Mouse (Mus musculus) midbrain, embryonic 12.5 days (tissue): ENCODE results near the gene Cflar. TPM values are rescaled to one million over a fixed set of nuclear protein-coding genes. Genes with fewer than 3 reads are reported as not detected.
"Not testable (repeated sequence)": the region's sequence is repeated elsewhere in the genome, so short reads cannot be mapped to it uniquely, and the experiment has no call there.

Experiments used
- ATAC-seq: fragments of 200-750 bp; cut with Nextera tagmentation; 2 replicates; pipeline ENCODE4 v1.8.0; 2017; ENCODE audit warnings: low read depth, moderate TSS enrichment, moderate library complexity; ENCODE audit not compliant: low FRiP score
- H3K27ac ChIP-seq: fragments of 300-500 bp; sonication (generic); replicated peaks from 2 replicates; pipeline ENCODE4 v1.5.1; 2016; ENCODE audit warnings: mild to moderate bottlenecking
- H3K27me3 ChIP-seq: fragments of 300-500 bp; sonication (generic); 2 replicates; pipeline ENCODE4 v1.6.1; 2016; ENCODE audit warnings: mild to moderate bottlenecking
- H3K36me3 ChIP-seq: fragments of 300-500 bp; sonication (generic); 2 replicates; pipeline ENCODE4 v1.6.1; 2016
- H3K4me1 ChIP-seq: fragments of 300-500 bp; sonication (generic); 2 replicates; pipeline ENCODE4 v1.6.1; 2016
- H3K4me2 ChIP-seq: fragments of 300-500 bp; sonication (generic); replicated peaks from 2 replicates; pipeline ENCODE4 v1.6.1; 2016; ENCODE audit warnings: mild to moderate bottlenecking, moderate library complexity
- H3K4me3 ChIP-seq: fragments of 300-500 bp; sonication (generic); 2 replicates; pipeline ENCODE4 v1.5.1; 2016; ENCODE audit warnings: mild to moderate bottlenecking
- H3K9ac ChIP-seq: fragments of 300-500 bp; sonication (generic); replicated peaks from 2 replicates; pipeline ENCODE4 v1.6.1; 2016; ENCODE audit warnings: mild to moderate bottlenecking, moderate library complexity
- H3K9me3 ChIP-seq: fragments of 300-500 bp; sonication (generic); 2 replicates; pipeline ENCODE4 v1.6.1; 2016; ENCODE audit warnings: mild to moderate bottlenecking
- WGBS: fragments of 180-500 bp; shearing (Covaris S2); methylation state at CpG from one replicate; pipeline ENCODE4 v1.1.7; 2016; 5-methylcytosine and 5-hydroxymethylcytosine counted together
- polyA plus RNA-seq: library from polyadenylated mRNA; unstranded; fragments of >200 nt; fragmentation: Nextera tagmentation; extraction: Ambion mirVana; gene quantifications from 2 replicates; pipeline ENCODE4 v1.2.1, GENCODE M21; 2016

The Cflar gene
- polyA plus RNA-seq, 1 experiment from 2014 or later: 26.4 TPM

DNA sequence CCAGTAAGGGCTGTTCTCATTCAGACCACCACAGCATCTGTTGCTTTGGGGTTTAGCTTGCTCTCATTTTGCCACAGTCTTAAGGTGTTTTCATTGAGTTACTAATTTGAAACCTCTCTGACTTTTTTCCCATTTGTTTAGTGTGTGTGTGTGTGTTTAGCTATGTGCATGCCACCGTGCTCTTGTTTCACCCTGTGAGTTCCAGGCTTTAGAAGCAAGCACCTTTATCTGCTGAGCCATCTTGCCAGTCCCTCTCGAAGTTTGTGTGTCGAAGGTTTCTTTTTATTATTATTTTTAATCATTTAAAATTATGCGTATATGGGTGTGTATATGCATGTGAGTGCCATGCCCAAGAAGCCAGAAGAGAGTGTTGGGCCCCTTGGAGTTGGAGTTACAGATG lies 87.6 kb downstream of the Cflar start:
- no peak overlapping the region for H3K4me2 ChIP-seq
- no peak overlapping the region for H3K4me3 ChIP-seq
- H3K27ac ChIP-seq: no peak overlapping the region
- no peaks in the 10 kb centered on the region for H3K36me3 ChIP-seq
- ATAC-seq: no peak
- WGBS: 95% methylated on average over 4 of the region's 4 CpGs
- H3K9me3 ChIP-seq: no peaks in the 10 kb centered on the region
- H3K27me3 ChIP-seq: peaks cover 8% of the 10 kb centered on the region; the same call in 1 of the 2 replicates
- no peak overlapping the region for H3K9ac ChIP-seq
- peaks cover 11% of the 10 kb centered on the region for H3K4me1 ChIP-seq

DNA sequence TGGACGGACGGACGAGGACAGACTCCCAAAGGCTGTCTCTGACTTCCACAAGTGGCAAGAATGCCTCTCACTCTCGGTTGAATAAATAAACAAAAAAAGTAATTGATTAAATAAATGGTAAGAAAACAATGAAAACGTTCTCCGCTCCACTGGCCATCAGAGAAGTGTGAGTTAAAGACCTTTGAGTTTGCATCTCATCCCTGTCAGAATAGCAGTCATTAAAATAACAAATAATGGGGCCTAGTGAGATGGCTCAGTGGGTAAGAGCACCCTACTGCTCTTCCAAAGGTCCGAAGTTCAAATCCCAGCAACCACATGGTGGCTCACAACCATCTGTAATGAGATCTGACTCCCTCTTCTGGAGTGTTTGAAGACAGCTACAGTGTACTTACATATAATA lies 89.3 kb downstream of the Cflar start:
- H3K36me3 ChIP-seq, H3K9ac ChIP-seq, H3K27me3 ChIP-seq, ATAC-seq, H3K4me3 ChIP-seq, H3K27ac ChIP-seq, H3K4me1 ChIP-seq, H3K9me3 ChIP-seq, H3K4me2 ChIP-seq: not testable (repeated sequence)
- WGBS: 74% methylated on average over 7 of the region's 7 CpGs

- Histone ChIP-seq H3K9me3 (no peaks in the 10 kb centered on the region), H3K27ac (no peak overlapping the region), H3K27me3 (no peaks in the 10 kb centered on the region), H3K9ac (no peak overlapping the region), H3K4me2 (no peak overlapping the region), H3K36me3 (no peaks in the 10 kb centered on the region), H3K4me3 (no peak overlapping the region), H3K4me1 (no peaks in the 10 kb centered on the region)
- WGBS: 91% methylated on average over 8 of the region's 8 CpGs
- ATAC-seq: no peak
These were observed 90.4 kb downstream of the Cflar start for GRCm38 (mm10) chr1:58801558-58802285.

DNA sequence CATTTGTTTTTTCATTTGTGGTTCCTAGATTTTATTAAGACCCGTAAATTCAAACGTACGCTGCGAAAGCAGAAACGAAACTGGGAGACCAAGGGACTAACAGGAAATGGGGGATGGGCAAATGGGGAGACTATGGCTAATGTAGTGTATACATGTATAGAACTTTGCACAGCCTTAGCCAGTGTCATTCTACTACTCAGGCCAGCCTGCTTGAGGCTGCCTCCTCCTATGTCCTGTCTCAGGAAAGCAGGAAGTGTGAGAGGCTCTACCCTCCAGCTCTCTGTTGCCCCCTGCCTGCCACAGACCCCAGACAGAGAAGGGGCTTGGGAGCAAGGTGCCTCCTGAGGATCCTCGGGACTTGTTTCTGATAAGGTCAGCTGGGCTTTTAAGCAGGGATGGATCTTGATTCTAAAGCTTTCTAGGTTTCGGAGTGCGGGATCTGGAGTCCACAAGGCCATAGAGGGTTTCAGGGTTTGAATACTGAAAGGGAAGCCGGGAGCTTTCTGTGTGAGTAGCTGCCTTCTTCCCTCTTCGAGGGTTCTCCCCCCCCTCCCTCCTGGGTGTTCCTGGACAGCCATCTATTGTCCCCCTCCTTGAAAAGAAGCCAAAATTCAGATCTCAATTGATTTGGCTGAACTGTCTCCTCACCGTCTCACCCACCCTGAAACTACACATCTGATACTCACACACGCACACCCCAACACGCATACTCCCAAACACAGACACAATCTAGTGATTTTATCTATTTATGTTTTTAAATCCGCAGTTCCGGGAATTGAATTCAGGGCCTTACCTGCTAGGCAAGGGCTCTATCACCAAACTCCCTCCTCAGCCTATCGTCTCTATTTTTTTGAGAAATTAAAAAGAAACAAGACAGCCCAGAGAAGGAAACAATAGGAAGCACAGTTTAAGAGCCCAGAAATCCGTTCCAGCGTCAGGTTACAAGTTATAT lies 91.3 kb downstream of the Cflar start:
- Histone ChIP-seq H3K36me3 (no peaks in the 10 kb centered on the region), H3K27ac (no peak overlapping the region), H3K4me2 (no peak overlapping the region), H3K9ac (no peak overlapping the region), H3K4me1 (no peaks in the 10 kb centered on the region), H3K4me3 (no peak overlapping the region), H3K9me3 (no peaks in the 10 kb centered on the region), H3K27me3 (no peaks in the 10 kb centered on the region)
- 86% methylated on average over 18 of the region's 18 CpGs for WGBS
- ATAC-seq: no peak

DNA sequence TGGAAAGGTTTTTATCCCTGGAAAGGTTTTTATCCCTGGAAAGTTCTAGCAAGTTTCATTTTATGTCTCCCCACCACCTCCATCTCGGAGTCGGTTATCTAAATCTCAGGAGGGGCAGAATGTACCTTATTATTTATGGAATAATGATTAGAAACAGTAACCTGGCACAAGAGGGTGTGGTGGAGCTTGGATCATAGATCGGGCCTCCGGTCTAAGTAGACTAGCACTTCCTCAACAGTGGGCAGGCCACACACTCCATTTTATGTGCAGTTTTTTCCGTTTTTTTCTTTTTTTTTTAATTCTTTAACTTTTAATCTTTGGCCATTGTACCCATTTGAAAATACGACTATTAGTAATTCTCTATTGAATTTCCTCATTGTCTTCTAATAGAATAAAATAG lies 92.2 kb downstream of the Cflar start:
- H3K9me3 ChIP-seq: no peaks in the 10 kb centered on the region
- no peaks in the 10 kb centered on the region for H3K27me3 ChIP-seq
- H3K27ac ChIP-seq: no peak overlapping the region
- 92% methylated on average over 6 of the region's 6 CpGs for WGBS
- H3K9ac ChIP-seq: no peak overlapping the region
- ATAC-seq: no peak
- no peaks in the 10 kb centered on the region for H3K36me3 ChIP-seq
- H3K4me2 ChIP-seq: no peak overlapping the region
- no peaks in the 10 kb centered on the region for H3K4me1 ChIP-seq
- no peak overlapping the region for H3K4me3 ChIP-seq

- 77% methylated on average over 2 of the region's 3 CpGs for WGBS
- H3K9ac ChIP-seq: no peak overlapping the region
These were observed 95.3 kb downstream of the Cflar start for GRCm38 (mm10) chr1:58806651-58807050.

More at GRCm38 (mm10) chr1:58806651-58807050, 95.3 kb downstream of the Cflar start:
- Histone ChIP-seq H3K27me3 (no peaks in the 10 kb centered on the region), H3K27ac (no peak overlapping the region), H3K36me3 (no peaks in the 10 kb centered on the region), H3K4me3 (no peak overlapping the region), H3K9me3 (no peaks in the 10 kb centered on the region), H3K4me1 (no peaks in the 10 kb centered on the region), H3K4me2 (no peak overlapping the region)
- no peak for ATAC-seq

Other genes starting within 250 kb of the Cflar start
- gene Orc2, start 206.4 kb upstream of the Cflar start, polyA plus RNA-seq: 33.3 and 35.4 TPM in 2 replicates
- 9.9 and 10.5 TPM in 2 replicates for gene Fam126b, start 125.2 kb upstream of the Cflar start, polyA plus RNA-seq
- 146 and 161 TPM in 2 replicates for gene Ndufb3, start 125.1 kb upstream of the Cflar start, polyA plus RNA-seq
- not detected in 2 replicates for gene Als2cr12, start 15.5 kb upstream of the Cflar start, polyA plus RNA-seq
- gene Casp8, start 83.9 kb downstream of the Cflar start, polyA plus RNA-seq: 10.8 and 11.8 TPM in 2 replicates